Mouse (Mus musculus) ES-E14 (cell line): ENCODE data around the gene Cfap77.

Experiments
- CHD2 ChIP-seq: IDR thresholded peaks from 2 replicates; pipeline ENCODE4 v1.6.1; 2014; ENCODE audit warnings: mild to moderate bottlenecking, low read depth, low read length, inconsistent platforms
- MAFK ChIP-seq: IDR thresholded peaks from 2 replicates; pipeline ENCODE4 v1.6.1; 2014; ENCODE audit warnings: mild to moderate bottlenecking, low read depth, low read length, inconsistent platforms; ENCODE audit not compliant: insufficient read depth
- ZC3H11A ChIP-seq: IDR thresholded peaks from 2 replicates; pipeline ENCODE4 v1.6.1; 2012; ENCODE audit warnings: low read depth, mild to moderate bottlenecking, inconsistent platforms, low read length, borderline replicate concordance
- ZNF384 ChIP-seq: IDR thresholded peaks from 2 replicates; pipeline ENCODE4 v1.6.1; 2012; ENCODE audit warnings: low read depth, low read length, inconsistent platforms

DNA sequence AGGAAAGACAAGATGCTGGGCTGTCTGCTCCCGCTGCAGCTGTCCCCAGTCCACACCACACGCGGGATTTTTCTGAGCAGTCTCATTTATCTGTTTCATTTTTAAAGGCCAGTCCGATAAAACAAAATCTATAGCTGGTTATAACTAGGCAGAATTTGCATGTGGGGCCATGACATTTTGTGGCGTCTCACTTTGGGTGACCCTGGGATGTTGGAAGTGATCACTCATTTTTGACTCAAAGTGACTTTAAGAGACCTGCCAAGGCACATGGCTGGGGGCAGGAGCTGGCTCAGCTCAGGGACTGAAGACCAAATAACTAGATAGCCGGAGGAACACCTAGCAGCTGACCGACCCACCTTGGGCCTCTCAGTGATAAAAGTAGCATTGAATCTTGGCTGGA lies 31.9 kb downstream of the Cfap77 start:
- no peak for TF ChIP-seq ZNF384
- no peak for TF ChIP-seq MAFK
- TF ChIP-seq ZC3H11A, result no peak
- TF ChIP-seq CHD2, result no peak
